Mouse (Mus musculus): ENCODE measurements around the gene Adm2.

Gene Adm2

GRCm38 (mm10) chr15:89363051-89363450, 40.5 kb downstream of the Adm2 start:
- no peak for DNase-seq

- no peak for DNase-seq
Measured at GRCm38 (mm10) chr15:89365141-89365551, 42.6 kb downstream of the Adm2 start.

GRCm38 (mm10) chr15:89372068-89372467, 49.5 kb downstream of the Adm2 start:
- DNase-seq: no peak

- no peak for DNase-seq
Measured at GRCm38 (mm10) chr15:89372536-89372935, 50.0 kb downstream of the Adm2 start.

- peak; percentile 70 to 78 for DNase-seq
Measured at GRCm38 (mm10) chr15:89373027-89373761, 50.7 kb downstream of the Adm2 start.

- DNase-seq: peak; percentile 75 to 80
Measured at GRCm38 (mm10) chr15:89373762-89374248, 51.3 kb downstream of the Adm2 start, which contains the start of gene Sco2. Gene Sco2 (minus strand): TSS chr15:89373846.
